Mouse (Mus musculus) frontal cortex, adult (tissue): ENCODE results near the gene Arglu1.

ENCODE experiments used
- ATAC-seq: cut with Nextera tagmentation; 2 replicates; pipeline ENCODE4 v1.9.2; 2017; ENCODE audit warnings: mild to moderate bottlenecking, moderate library complexity, mixed read lengths; ENCODE audit not compliant: low TSS enrichment

The Arglu1 gene

DNA sequence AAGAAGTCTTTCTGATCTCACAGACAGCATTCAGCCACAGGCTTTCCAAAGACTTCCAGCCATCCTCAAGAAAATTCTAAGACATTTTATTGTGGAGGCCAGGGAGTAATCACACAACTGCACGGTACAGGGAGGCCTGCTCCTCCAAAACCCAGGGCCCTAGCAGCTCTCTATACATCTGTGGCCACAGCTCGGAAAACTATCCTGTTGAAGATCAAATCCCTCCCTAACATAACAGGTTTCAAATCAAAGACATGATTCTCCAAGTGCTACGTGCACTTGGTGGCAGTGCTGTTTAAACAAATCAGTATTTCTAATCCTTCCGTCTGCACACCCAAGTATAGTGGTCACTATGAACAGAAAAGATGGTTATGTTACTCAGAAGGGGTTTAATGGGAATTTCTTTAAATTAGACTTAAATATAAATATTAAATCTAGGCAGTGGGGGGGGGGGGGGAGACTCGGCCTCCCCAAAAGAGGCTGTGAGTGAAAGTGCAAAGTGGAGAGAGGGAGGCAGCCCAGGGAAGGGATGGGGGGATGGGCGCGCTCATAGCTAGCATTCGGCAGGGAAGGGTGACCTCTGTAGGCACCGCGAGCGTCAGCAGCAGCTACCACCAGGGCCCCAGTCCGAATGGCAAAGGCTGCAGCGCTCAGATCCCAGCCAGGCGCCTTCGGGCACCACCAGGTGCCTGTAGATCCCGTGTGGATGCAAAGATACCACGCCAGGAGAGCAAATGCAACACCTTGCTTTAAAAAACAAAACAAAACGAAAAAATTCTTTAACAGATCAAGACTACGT lies 31.7 kb downstream of the Arglu1 start:
- peak; percentile 17 for ATAC-seq

DNA sequence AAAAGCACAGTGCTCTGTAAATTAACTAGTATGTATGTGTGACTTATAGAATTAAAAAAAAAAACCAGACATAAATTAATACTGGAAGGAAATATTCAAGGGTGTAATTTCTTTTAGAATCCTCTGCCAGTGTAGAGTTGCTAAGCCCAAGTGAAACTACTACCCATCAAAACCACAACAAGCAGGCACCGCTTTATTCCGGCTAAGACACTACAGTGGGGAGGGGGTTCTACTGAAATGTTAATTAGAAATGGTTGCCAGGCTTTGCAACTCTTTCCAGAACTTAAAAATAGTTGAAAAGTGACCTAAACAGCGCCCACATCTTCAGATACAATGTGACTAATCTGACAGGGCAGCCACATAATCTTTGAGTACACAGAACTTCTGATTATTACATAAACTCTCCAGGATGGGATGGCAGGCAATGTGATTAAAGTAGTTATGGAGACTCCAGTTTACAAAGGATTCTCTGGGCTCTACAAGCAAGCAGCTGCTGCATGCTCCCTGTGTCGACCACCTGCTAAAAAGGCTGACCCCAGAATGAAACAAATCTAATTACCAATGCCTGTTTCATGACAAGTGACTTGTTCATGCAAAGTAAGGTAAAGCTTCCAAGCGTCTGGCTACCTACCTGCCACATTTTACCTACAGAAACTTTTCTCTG lies 32.5 kb downstream of the Arglu1 start:
- no peak for ATAC-seq

DNA sequence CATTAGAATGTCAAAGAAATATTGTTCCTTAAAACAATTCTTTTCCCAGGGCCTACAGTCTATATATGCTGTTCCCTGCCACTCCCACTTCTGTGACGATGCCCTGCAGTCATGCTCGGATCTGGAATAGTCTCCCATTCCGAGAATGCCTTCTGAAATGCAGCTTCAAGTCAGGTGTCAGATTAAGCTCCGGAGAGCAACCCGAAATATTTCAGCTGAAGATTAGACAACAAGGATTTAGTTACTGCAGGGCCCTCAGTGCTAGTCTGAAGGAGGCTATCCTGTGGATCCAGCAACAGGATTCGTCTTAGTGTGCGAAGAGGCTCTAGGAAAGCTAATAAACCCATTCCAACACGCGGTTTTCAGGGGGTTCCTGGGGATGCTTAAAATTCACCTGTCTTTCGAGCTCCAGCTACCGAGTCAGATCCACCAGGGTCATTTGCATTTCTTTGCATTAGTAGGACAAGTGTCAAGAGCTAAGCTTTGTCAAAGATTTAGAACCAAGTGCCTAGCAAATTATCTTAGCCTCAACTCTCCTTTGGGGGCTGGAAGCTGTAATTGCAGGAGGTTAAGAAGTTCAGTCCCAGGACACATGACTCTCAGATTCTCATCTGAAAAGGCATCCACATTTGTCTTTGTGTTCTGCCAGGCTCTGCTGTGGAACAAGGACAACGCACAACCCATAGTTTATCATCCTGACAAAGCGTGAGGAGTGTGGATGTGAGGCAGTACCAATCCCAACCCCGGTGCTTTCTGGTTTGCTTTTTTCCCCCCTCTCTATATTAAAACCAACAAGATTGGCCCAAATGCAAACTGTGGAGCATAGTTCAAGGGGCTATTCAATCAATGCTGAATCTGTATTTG lies 33.5 kb downstream of the Arglu1 start:
- ATAC-seq, result no peak

DNA sequence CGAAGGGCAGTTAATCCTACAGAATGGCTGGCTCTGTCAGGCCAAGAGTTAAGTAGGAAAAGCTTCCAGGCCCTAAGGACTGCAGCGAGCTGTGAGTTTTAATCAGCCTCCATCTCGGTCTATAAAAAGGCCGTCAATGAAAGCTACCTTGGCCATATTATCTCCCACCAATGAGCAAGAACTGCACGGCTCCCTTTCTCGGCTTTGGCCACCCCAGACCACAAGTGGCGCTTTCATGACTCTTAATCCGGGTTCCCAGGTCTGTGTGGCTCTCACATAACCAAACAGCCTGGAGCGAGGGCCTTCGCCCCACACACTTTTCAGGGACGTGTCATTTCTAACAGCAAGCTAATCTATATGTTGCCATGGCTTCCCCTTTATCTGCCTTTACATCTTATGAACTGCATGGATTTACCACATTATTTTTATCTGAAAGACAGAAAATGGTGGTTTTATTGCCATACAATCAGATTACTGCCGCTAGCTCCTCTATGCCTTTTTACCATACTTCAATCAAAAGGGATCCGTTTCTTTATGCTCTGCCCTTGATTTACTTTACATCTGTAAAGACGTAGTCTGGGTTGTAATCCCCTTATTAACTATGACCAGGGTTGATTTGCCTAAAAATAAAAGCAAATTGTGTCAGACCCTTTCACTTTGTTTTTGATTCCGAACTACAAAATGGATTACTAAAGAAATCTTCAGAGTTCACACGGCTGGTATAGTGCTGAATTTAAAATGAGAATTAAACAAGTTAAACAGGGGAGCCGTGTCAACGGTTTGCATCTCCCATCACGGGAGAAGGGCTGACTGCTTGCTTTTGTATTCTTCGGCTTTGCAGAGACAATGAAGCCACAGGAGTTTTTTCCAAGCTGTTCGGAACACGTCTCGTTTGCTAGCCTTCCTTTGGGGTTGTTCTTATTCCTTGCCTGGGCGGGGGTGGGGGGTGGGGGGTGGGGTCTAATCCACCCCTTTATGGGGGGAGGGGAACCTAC lies 34.7 kb downstream of the Arglu1 start:
- ATAC-seq, result no peak

DNA sequence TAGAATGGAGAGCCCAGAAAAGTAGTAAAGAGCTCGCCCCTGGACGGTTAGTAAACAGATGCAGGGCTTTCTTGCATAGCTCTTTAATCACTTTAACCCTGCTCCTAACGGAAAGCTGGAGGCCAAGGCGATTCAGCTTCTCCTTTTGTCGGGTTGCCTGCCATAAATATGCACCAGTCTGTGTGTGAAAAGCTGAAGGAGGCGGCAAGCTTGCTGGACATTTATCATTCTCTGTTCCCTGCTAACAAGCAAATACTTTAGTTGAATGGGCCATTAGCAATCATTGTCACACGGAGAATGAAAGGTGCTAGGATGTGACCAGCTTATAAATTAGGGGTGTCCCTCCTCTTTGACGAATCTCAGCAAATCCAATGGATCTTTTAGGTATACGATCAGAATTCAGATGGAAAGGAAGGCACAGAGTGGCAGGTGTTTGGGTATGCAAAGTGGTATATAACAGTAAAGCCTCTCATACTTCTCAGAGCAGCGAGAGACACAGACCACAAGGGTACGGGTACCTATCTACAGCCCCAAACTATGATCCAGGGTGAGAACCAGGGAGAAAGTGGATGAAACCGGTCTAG lies 36.3 kb downstream of the Arglu1 start:
- no peak for ATAC-seq

DNA sequence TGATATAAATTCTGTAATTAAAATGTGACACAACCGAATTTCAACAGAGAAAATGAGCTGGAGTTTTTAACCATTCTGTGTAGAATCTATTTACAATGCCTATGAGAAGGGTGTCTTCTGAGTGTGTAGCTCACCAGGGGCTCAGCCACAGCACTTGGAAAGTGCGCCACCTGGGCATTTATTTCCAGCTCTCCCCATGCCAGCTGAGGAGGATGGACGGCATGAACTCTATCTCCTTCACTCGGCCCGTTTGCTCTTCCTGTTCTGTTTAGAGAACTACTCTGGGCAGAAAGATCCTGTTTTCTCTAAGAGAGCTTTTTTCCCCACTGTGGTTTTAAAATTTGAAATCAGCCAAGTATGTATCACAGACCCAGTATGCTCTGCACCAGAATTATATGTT lies 37.0 kb downstream of the Arglu1 start:
- ATAC-seq, result no peak; the same call in 1 of the 2 replicates

DNA sequence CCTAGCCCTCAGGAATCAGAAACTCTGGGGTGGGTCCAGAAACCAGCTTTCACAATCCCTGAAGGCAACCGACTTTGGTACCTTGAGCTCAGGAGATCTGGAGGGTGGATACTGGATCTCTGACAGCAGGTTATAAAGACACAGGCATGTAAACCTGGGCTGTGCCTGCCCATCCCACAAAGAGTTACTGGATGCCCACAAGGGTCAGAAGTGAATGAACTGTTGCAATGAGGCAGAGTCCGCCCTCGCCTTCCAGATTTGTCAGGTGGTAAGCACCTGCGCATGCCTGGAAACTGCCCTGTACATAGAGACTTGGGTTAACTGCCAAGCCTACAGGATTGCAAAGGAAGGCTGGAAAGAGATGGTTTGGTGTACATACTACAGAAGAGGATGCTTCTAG lies 37.9 kb downstream of the Arglu1 start:
- ATAC-seq, result no peak

DNA sequence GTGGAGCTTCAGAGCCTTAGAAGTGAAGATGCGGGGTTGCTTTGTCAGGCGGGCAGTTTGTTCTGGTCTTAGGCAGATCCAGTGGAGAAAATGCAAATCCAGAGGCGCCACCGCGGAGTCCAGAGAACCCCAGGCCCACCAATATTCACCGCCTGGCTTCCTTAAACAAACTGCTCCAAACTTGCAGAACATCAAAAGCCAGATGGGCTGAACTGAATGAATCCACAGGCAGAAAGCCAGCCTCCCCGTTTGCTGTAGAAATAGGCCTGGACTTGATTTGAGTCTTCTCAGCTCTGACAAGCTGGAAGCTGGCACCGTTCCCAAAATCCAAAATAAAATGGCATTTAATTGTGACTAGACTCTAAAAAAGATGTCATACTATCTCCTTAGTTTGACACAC lies 40.4 kb downstream of the Arglu1 start:
- ATAC-seq, result peak; percentile 53

DNA sequence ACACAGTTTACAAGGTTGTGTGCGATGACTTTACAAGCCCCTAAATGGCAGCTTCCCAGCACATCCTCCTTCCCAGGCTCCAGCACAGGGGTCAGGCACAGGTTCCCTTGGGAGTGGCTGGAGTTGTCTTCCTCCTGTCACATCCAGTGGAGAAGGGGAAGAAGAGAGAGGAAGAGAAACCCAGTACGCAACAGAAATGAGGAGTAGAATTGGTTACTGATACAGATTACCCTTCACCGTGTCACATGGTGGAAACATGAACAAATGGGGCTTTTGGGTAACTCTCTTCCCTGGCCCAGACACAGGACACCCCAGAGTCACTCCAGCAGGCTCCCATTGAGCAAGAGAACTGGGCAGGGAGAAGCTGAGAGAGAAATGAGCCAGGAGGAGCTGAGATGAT lies 40.8 kb downstream of the Arglu1 start:
- ATAC-seq, result peak; percentile 46

DNA sequence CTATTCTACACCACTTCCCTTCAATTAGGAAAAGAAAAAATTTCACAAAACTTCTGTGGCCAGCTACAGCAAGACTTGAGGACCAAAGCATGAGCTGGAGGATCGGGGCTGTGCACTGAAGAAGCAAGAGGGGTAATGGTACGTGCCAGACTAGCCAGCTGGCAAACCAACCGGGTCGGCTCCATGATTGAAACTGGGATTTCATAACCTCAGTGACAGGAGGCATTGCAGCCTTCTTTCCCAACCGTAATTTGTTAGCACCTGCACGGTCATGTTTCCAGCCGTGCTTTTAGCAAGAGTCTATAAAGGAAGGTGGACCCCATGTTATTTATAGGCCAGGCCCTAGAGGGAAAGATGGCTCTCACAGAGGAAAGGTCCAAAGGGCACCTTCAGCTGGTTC lies 41.6 kb downstream of the Arglu1 start:
- ATAC-seq, result no peak

DNA sequence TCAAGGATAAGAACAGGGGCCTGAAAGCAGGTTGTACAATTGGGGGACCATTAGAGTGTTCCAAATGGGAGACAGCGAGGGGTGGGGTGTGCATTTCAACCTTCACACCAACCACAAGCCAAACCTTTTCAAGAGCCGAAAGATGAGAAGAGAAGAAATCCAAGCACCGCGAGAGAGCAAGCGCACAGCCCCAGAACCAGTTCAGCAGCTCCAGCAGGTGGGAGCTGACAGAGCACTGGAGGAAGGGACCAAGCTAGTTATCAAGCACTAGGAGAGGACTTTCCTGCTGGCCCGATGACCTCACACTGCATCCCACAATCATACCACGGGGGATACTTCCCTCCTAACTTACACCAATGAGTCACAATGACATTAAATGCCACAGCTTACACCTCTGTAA lies 42.5 kb downstream of the Arglu1 start:
- no peak for ATAC-seq

DNA sequence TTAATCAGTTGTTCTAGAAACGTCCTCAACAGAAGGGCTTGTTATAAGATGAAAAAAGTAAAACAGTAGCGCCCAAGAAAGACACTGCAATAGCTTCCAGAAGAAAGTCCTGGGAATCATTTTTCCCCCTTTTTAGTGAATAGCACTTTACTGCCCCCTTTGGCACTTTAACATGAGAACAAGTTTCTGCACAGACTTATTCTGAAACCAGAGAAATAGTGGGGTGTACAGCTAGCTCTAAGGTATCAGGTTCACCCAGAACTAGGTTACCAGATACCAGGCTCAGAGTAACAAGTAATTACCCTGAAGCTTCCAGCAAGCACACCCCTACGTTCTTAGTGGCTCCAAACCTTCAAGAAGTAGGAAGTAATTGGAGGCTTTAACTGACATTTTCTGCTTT lies 43.0 kb downstream of the Arglu1 start:
- ATAC-seq, result no peak

DNA sequence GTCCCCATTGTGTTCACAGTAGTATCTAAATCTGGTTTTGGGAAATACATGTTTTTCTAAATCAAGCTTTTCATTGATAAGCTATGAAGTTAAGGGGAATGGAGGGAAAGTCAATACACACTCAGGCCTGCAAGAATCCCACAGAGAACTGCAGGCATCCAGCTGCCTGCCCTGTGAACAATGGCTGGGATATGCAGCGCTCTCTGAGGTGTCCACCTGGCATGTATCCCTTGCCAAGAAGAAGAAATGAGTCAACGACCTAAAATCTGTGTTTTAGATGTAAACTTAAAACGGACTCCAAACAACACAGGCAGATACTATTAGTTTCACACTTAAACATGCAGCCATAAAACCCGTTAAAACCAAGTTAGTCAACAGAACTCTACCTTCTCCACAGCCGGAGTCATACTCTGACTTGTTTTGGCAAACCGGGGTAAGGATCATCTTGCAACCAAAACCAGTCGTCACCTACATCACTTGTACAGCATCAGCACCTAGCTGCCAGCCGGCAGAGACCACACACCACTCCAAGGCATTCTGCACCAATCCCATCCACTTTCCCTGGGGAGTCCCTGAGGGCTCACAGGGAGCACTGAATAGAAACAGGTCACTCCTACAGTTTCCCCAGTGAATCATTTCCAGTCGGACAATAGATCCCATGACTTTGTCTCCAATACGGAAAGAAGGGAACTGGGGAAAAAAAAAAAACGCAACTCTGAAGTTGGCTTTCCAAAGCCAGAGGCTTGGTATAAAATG lies 46.0 kb downstream of the Arglu1 start:
- ATAC-seq, result no peak

DNA sequence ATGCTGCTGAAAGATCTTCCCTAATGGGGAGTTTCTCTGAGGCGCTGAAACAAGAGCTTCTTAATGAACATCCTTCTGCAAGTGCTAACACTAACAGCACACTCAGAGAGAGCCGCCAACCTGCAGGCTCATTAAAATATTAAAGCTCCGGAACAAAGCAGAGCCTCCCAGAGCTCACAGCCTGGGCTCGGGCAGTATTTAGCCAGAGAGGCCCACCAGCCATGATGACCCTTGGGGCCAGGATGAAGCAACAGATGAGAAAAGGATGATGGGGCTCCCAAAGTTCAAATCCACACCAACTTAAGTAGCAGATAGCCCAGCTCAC lies 50.1 kb downstream of the Arglu1 start:
- no peak for ATAC-seq

DNA sequence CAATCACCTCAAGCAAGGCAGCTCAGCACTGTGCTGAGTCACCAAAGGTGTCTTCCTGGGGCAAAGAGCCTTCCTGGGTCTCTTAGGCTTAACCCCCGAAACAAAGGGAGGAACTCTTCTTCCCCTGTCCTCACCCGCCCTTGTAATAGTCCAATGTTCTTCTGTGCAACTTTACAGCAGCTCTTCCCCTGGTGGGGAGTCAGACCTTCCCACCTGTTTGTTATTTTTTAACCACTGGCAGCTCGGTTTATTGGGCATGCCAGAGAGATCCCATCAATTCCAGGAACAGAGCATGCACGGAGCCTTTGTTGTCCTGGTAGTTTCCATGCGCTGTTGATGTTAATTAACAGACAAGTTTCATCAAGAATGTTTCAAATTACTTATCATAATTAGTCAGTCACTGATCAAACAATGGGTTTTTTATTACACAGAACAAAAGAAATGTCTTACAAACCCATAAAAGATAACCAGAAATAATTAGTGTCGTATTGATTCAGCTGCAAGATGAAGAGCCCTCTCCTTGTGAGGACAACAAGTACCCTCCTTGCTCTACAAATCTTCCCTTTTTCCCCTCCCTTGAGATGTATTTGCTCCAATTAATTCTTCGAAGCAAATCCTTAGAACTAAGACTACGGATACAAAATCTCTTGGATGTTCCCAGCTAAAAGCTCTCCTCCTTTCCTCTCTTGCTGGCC lies 50.6 kb downstream of the Arglu1 start:
- no peak for ATAC-seq

DNA sequence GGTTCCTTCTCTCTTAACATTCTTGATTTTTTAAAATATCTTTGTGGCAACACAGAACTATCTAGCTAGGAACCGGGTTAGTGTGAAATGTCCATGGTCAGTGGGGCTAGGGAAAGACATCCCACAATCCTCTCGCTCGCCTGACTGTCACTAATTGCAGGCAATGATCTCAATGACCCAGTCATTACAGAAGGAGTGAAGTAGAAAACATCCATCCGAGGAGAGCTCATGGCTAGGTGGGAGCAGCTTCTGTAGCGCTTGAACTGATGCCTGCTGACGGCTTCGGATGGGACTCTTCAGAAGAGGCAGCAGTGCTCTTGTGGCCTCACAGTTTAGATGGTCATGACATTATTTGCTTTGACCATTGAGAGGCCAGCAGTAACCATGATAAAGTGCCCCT lies 58.9 kb downstream of the Arglu1 start:
- ATAC-seq, result 0 out of 2 replicates have a peak, but pooled peaks have one; percentile 9

DNA sequence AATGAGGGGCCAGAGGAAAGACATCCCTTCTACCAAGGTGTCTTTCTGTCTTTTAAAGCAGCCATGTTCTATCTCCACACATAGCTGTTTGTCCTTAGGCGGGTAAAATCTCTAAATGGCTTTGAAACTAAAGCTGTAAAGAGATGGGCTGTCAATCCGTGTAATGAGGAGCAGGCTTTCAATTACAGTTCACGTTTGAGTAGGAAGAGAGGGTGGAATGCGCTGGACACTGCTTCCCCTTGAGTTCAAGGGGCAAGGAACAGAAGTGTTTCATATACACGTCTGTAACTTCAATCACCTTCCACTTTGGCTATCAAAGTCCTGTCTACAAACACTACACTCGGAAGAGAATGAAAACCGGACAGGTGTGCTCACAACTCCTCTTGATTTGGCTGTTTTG lies 66.3 kb downstream of the Arglu1 start:
- ATAC-seq, result no peak

DNA sequence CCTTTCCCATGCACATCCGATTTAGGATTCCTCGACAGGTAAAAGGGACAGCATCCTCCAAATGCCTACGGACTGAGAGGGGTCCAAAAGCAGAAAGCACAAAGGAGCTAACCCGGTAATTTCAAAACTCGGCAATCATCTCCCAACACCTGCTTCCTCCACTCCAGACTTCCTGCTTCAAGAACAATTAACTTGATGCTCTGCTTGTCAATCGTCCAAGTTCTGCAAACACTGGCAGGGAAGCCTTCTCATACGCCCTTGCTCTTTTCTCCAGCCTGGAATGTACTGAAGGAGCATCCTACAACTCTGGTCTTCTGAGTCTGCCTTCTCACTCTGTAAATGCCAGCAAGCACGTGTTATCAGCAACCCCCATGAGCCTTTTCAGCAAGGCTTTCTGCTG lies 66.8 kb downstream of the Arglu1 start:
- ATAC-seq, result peak; percentile 55

DNA sequence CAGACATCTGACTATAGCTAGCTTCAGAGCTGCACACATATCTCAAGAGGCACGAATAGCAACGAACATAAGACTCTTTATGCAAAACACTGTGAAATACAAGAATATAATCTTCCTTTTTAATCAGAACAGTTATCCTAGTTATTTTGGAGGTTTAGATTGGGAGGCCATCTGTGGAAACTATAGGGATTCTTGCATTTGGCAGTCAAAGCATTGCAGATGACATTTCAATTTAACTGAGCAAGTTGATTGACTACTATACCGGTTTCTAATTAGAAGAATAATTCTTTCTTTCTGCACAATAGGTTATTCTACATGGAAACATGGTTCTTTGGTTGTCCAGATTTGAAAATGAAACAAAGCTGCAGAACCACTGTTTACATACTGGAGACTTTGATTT lies 67.8 kb downstream of the Arglu1 start:
- peak; percentile 26; the same call in 1 of the 2 replicates for ATAC-seq

DNA sequence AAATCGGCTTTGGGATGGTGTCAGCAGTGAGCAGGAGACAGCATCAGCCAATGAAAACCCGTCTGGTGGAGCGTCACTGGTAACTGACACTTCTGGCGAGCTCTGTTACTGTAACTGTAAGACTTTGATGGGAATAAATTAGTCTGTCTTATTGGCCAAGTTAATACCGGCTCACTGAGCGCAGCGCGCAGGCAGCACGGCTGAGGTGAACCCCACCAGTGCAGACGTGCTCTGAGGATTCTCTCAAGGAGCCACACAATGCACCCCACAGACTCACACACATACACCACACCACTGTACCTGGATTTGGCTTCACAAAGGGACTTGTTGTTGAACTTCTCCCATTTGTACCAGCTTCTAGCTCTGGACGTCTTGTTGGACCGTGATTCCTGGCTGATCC lies 68.3 kb downstream of the Arglu1 start:
- peak; percentile 28; the same call in 1 of the 2 replicates for ATAC-seq
